Mouse (Mus musculus): ENCODE results near the gene Cep126. TPM values are rescaled to one million over a fixed set of nuclear protein-coding genes. Genes with fewer than 3 reads are reported as not detected.

Gene Cep126
- 3.2 and 4.5 TPM in 2 replicates for polyA plus RNA-seq (2015; fragmentation: Nextera tagmentation; extraction: Ambion mirVana)

DNA sequence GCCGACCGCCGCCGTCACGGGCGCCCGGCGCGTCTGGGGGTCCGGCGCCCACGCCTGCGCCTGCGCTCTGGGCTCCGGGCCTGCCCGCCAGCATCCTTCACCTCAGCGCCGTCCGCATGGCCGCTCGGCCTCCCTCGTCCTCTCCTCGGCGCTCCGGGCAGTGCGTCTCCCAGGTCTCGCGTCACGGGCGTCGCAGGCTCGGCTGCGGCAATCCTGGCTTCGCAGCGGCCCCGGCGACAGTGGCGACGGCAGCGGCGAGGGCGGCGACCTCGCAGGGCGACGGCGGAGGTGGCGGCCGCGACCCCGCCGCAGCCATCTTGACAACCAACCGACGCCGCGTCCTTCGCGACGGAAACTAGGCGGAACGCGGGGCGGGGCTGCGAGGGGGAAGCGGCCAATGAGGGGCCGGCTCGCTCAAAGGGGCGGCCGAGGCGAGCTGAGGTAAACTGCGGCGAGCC lies at the start of gene Cep126:
Gene Cep126, minus strand, starts transcription at position 178 of the 458 bp plus-strand sequence.
- H3K9ac ChIP-seq: peak within 1 kb of the TSS; percentile 73
- H3K27me3 ChIP-seq: peaks cover 8% of the 10 kb centered on the region; the same call in 1 of the 2 replicates
- peaks cover 12% of the 10 kb centered on the region for H3K4me1 ChIP-seq (replicated peaks)
- no peaks in the 10 kb centered on the region for H3K36me3 ChIP-seq
- no peaks in the 10 kb centered on the region for H3K9me3 ChIP-seq
- peak; percentile 98 for ATAC-seq (ENCODE audit: low read depth)
- peak within 1 kb of the TSS; percentile 66 for H3K4me2 ChIP-seq
- WGBS: under 1% methylated on average over 58 of the region's 72 CpGs
- peak within 1 kb of the TSS; percentile 76 for H3K4me3 ChIP-seq
- H3K27ac ChIP-seq (replicated peaks): peak within 1 kb of the TSS; percentile 52; the same call in 1 of the 2 replicates

DNA sequence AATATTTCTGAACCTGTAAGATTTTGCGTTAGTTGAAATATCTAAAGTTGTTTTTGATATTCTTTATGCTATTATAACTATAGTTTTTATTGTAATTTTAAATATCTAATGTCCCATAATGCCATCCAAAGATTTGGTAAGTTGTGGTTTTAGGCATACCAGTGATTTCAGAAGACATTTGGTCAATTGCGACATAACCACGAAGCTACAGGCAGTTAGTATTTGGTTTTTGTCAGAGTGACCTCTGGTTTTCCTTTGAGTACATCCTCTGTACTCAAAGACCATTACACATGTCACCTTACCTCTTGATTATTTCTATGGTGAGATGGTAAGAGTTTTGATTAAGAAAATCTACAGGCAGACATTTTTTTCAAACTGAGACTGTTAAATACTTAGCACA lies 45.5 kb upstream of the Cep126 start:
- Histone ChIP-seq H3K4me3 (no peak overlapping the region), H3K9ac (no peak overlapping the region), H3K4me2 (no peak overlapping the region), H3K36me3 (no peaks in the 10 kb centered on the region), H3K4me1 (replicated peaks) (no peaks in the 10 kb centered on the region), H3K27ac (replicated peaks) (no peak overlapping the region), H3K9me3 (no peaks in the 10 kb centered on the region), H3K27me3 (no peaks in the 10 kb centered on the region)
- ATAC-seq (ENCODE audit: low read depth): no peak
- WGBS: 92% methylated on average over 3 of the region's 3 CpGs

DNA sequence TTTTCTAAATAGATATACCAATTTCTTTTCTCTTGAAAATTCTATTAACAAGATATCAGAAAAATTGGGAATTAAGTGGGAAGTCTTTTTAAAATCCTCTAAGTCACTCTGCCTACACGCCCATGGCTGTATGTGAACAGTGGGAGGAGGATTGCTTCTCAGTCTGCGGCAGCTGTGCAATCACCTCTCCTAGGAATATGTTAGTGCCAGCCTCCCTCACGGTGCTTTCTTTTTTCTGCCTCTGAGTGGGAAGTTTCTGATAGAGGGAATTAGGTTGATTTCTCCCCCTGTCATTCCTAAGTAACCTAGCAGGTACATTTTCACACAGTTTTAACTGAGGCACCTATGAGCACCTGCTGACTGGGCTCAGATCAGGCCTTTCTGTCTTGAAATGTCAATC lies 43.0 kb upstream of the Cep126 start:
- Histone ChIP-seq H3K9me3 (no peaks in the 10 kb centered on the region), H3K27me3 (no peaks in the 10 kb centered on the region), H3K9ac (no peak overlapping the region), H3K4me1 (replicated peaks) (no peaks in the 10 kb centered on the region), H3K36me3 (no peaks in the 10 kb centered on the region), H3K4me3 (no peak overlapping the region), H3K4me2 (no peak overlapping the region), H3K27ac (replicated peaks) (no peak overlapping the region)
- no peak for ATAC-seq (ENCODE audit: low read depth)
- WGBS: 78% methylated on average over 3 of the region's 3 CpGs

DNA sequence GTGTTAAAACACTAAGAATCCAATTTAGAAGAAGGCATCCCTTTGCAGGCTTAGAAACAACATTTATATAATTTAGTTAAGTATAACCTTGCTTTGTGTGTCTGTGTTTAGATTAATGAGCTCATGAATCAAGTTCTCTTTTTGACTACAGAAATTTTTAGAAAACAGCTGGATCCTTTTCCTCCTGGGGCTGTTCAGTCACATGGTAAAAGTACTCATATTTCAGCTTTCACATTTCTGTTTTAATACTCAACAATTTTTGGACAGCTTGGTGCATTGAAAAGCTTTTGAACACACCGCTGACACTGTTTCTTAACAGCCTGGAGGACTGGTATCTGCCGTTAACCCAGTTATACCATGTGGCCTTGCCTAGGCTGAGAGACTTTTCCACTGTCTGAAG lies 22.9 kb upstream of the Cep126 start:
- Histone ChIP-seq H3K9me3 (no peaks in the 10 kb centered on the region), H3K9ac (no peak overlapping the region), H3K4me3 (no peak overlapping the region), H3K36me3 (no peaks in the 10 kb centered on the region), H3K4me2 (no peak overlapping the region), H3K27me3 (no peaks in the 10 kb centered on the region), H3K4me1 (replicated peaks) (no peaks in the 10 kb centered on the region), H3K27ac (replicated peaks) (no peak overlapping the region)
- ATAC-seq (ENCODE audit: low read depth): no peak
- WGBS: 78% methylated on average over 2 of the region's 2 CpGs

DNA sequence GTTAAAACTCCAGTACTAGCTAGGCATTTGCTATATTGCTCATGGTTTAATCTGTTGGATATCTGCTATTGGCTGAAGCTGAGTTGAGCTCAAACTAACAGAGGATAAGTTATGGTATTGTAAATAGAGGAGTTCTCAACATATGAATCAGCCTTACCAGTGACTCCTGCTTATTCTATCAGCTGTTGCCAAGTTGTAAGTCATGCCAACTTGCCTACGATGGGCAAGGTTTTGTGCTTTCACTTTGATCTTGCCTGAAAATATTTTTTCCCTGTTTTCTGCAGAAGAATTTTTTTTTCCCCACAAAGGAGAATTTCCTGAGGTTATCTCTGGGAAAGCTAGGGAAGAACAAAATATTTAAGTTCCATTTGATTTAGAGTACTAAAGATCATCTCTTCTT lies 5.4 kb upstream of the Cep126 start:
- ATAC-seq (ENCODE audit: low read depth): no peak
- WGBS: 78% methylated on average over 1 of the region's 1 CpGs
- Histone ChIP-seq H3K4me2 (no peak overlapping the region), H3K27ac (replicated peaks) (no peak overlapping the region), H3K4me3 (no peak overlapping the region), H3K4me1 (replicated peaks) (peaks cover 4% of the 10 kb centered on the region; the same call in 1 of the 2 replicates), H3K9ac (no peak overlapping the region), H3K27me3 (peaks cover 8% of the 10 kb centered on the region; the same call in 1 of the 2 replicates), H3K9me3 (0 out of 2 replicates have a peak, but pooled peaks cover 5% of the 10 kb centered on the region), H3K36me3 (no peaks in the 10 kb centered on the region)

DNA sequence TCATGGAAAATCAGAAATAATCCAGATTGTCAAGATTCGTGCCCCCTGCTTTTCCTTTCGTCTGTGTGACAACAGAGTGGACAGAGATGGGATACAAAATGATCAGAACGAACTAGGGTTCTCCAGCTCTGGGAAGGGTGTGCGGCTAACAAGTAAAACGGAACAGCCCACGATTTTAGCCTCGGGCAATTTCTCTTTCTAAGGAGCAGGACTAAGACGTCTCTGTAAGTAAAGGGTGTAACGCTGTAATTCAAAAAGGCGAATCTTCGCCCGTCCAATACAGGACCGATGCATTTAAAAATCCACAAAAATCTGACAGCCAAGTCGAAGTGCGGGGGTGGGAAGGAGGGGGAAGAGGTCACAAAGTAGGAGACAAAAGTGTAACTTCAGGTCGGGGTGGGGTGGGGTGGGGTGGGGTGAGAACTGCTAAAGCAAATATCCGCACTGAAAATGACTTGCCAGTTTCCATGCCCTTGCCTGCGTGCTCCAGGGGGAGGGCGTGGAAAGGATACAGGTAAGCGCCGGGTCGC lies 443 bp downstream of the Cep126 start:
- H3K9me3 ChIP-seq: no peaks in the 10 kb centered on the region
- H3K27ac ChIP-seq (replicated peaks): no peak overlapping the region
- H3K9ac ChIP-seq: peak overlapping the region; percentile 73
- H3K4me1 ChIP-seq (replicated peaks): peaks cover 12% of the 10 kb centered on the region
- peak overlapping the region; percentile 76 for H3K4me3 ChIP-seq
- peak; percentile 68 for ATAC-seq (ENCODE audit: low read depth)
- peak overlapping the region; percentile 66 for H3K4me2 ChIP-seq
- 2% methylated on average over 22 of the region's 22 CpGs for WGBS
- H3K27me3 ChIP-seq: peaks cover 8% of the 10 kb centered on the region; the same call in 1 of the 2 replicates
- no peaks in the 10 kb centered on the region for H3K36me3 ChIP-seq

DNA sequence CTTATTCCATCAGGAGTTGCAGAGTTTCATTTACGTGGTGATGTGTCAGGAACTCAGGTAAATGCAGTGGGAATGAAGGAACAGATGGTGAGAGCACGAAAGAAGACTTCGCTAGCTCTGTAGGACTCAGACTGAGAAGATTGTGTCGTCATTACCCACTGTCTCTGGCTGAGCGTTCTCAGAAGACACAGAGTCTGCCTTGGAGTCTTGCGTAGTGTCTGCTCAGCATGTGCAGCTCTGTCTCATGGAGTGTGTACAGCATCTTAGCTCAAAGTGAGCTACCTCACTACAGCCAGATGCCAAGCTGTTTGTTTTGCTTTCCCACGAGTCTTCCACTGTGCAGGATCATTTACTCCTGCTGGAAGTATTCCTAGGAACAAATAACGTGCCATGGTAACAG lies 10.6 kb downstream of the Cep126 start:
- H3K9me3 ChIP-seq: no peaks in the 10 kb centered on the region
- no peaks in the 10 kb centered on the region for H3K27me3 ChIP-seq
- no peak overlapping the region for H3K4me2 ChIP-seq
- peaks cover 20% of the 10 kb centered on the region for H3K36me3 ChIP-seq
- H3K9ac ChIP-seq: no peak overlapping the region
- no peak for ATAC-seq (ENCODE audit: low read depth)
- WGBS: 85% methylated on average over 8 of the region's 8 CpGs
- H3K4me3 ChIP-seq: no peak overlapping the region
- no peak overlapping the region for H3K27ac ChIP-seq (replicated peaks)
- no peaks in the 10 kb centered on the region for H3K4me1 ChIP-seq (replicated peaks)

DNA sequence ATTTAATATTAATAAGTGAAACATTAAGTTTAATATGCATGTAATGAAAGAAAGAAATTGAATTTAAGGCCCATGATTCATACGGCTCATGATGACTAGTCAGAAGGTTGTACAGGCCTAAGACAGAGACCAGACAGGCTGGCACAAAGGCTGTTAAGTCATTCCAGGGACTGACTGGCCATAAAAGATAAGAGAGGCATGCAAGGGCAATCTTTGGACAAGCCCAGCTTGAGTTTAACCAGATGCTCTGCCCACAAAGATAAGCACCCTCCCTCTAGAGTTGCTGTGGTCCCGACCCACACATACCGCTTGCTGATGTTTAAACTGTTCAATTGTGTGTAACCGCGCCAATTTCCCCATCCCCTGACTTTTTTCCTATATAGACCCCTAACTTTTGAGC lies 19.6 kb downstream of the Cep126 start:
- Histone ChIP-seq H3K4me2 (no peak overlapping the region), H3K9me3 (no peaks in the 10 kb centered on the region), H3K36me3 (peaks cover 37% of the 10 kb centered on the region), H3K4me3 (no peak overlapping the region), H3K27me3 (no peaks in the 10 kb centered on the region), H3K4me1 (replicated peaks) (no peaks in the 10 kb centered on the region), H3K9ac (no peak overlapping the region), H3K27ac (replicated peaks) (no peak overlapping the region)
- WGBS: 97% methylated on average over 5 of the region's 5 CpGs
- ATAC-seq (ENCODE audit: low read depth): no peak

DNA sequence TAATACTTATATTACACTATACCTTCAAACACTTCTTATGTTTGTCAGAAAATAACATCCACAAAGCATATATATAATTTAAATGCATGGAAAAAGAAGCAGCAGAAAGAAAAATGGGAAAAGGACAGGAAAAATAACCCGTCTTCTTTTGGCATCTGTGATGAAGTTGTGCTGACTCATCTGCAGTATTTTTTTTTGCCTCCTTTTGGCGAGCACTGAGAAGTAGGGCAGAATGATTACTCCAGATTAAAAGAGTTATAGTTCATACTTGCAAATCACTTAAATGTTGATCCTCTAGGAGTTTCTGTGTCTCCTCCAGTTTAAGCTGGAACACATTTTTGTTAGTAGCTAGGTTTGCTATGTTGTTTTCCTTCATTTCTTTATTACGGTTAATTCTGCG lies 31.0 kb downstream of the Cep126 start:
- Histone ChIP-seq H3K9me3 (no peaks in the 10 kb centered on the region), H3K27ac (replicated peaks) (no peak overlapping the region), H3K4me3 (no peak overlapping the region), H3K36me3 (peaks cover 7% of the 10 kb centered on the region), H3K4me2 (no peak overlapping the region), H3K4me1 (replicated peaks) (no peaks in the 10 kb centered on the region), H3K9ac (no peak overlapping the region), H3K27me3 (no peaks in the 10 kb centered on the region)
- no peak for ATAC-seq (ENCODE audit: low read depth)
- WGBS: 88% methylated on average over 4 of the region's 4 CpGs

DNA sequence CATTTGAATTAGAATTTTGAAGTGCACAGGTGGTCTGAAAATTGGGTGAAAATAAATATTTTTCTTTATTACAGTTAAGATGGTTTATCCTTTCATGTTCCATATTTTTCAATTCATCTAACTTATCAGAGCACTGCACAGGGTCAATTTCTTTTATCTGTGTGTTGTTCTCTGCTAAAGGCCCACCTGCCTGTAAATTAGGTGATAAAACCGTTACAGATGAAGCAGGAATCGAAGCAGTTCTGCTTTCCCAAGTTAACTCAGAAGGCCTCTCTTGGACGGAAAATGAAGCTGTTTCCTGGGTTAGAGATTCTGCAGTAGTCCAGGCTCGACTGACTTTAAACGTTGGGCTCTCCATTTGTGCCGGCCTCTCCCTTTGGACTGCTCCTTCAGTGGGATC lies 33.1 kb downstream of the Cep126 start:
- Histone ChIP-seq H3K9me3 (no peaks in the 10 kb centered on the region), H3K4me1 (replicated peaks) (no peaks in the 10 kb centered on the region), H3K4me3 (no peak overlapping the region), H3K27me3 (no peaks in the 10 kb centered on the region), H3K27ac (replicated peaks) (no peak overlapping the region), H3K36me3 (peaks cover 7% of the 10 kb centered on the region; the same call in 1 of the 2 replicates), H3K9ac (no peak overlapping the region), H3K4me2 (no peak overlapping the region)
- WGBS: 84% methylated on average over 6 of the region's 6 CpGs
- ATAC-seq (ENCODE audit: low read depth): no peak

DNA sequence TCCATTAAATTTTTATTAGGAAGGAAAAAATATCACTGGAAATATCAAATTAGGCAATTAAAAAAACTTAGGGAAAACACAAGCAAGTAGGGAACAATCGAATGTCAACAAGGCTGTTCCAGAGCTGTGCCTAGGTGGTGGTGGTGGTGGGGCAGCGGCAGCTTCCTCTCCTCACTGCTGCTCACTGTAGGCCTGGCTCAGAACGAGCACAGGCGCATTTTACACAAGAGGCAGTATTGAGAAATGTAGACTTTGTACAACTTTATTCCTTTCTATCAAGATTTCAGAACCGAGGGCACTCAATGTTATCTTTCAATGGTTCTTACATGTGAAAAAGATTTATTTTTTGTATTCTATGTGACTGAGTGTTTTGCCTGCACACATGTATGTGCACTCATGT lies 55.2 kb downstream of the Cep126 start:
- Histone ChIP-seq H3K9ac (no peak overlapping the region), H3K4me2 (no peak overlapping the region), H3K9me3 (no peaks in the 10 kb centered on the region), H3K27me3 (no peaks in the 10 kb centered on the region), H3K4me3 (no peak overlapping the region), H3K4me1 (replicated peaks) (no peaks in the 10 kb centered on the region), H3K36me3 (peaks cover 11% of the 10 kb centered on the region), H3K27ac (replicated peaks) (no peak overlapping the region)
- no peak for ATAC-seq (ENCODE audit: low read depth)
- 86% methylated on average over 5 of the region's 5 CpGs for WGBS

DNA sequence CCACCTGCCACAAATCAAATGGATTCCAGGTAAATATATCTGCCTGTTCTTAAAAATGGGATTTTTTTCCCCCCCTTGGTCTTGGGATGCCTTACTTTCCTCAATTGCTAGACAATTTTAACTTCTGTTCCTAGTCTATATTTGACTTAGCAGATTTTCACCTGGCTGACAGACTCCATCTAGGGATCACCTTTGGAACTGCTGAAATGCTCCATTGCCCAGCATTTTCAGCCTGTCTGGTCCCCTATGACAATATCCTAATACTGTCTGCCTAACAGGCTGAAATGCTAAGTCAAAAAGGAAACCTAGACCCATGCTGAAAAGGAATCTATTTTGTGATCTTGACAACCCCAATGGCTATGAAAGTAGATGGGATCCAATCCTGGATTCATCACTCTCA lies 59.7 kb downstream of the Cep126 start:
- H3K9me3 ChIP-seq: no peaks in the 10 kb centered on the region
- no peak for ATAC-seq (ENCODE audit: low read depth)
- H3K27me3 ChIP-seq: no peaks in the 10 kb centered on the region

DNA sequence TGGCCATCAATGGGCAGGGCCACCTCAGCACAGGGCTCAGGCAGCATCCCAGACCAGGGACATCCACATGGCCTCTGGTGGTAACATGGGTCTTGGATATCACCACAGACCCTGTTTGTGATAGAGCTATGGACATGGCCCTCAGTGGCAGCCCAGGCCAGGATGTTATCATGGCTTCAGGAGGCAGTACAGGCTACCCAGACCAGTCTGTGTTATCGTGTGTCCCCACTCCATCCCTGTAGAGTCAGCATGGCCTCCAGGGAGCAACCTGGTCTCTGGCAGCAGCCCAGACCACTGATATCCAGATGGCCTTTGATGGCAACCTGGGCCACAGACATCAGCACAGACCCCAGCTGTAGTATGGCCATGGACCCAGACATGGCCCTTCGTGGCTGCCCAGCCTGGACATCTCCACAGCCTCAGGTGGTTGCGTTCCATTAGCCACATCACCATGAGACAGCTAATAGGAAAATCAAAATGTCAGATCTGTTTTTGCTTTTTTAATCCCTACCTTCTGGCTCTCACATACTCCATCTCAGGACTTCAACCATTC lies 60.8 kb downstream of the Cep126 start:
- H3K9me3 ChIP-seq: no peaks in the 10 kb centered on the region
- no peaks in the 10 kb centered on the region for H3K27me3 ChIP-seq
- no peaks in the 10 kb centered on the region for H3K4me1 ChIP-seq (replicated peaks)
- H3K4me3 ChIP-seq: no peak overlapping the region
- ATAC-seq (ENCODE audit: low read depth): no peak
- H3K27ac ChIP-seq (replicated peaks): no peak overlapping the region
- H3K36me3 ChIP-seq: peaks cover 7% of the 10 kb centered on the region
- WGBS: 92% methylated on average over 3 of the region's 3 CpGs
- H3K9ac ChIP-seq: no peak overlapping the region
- no peak overlapping the region for H3K4me2 ChIP-seq

More for the DNA sequence above, 59.7 kb downstream of the Cep126 start:
- H3K4me3 ChIP-seq: no peak overlapping the region
- no peak overlapping the region for H3K4me2 ChIP-seq
- no peaks in the 10 kb centered on the region for H3K4me1 ChIP-seq (replicated peaks)
- H3K36me3 ChIP-seq: peaks cover 11% of the 10 kb centered on the region
- no peak overlapping the region for H3K9ac ChIP-seq
- H3K27ac ChIP-seq (replicated peaks): no peak overlapping the region
